Mouse (Mus musculus) lung, postnatal 0 days (tissue): ENCODE results near the gene Tecpr1. TPM values are rescaled to one million over a fixed set of nuclear protein-coding genes. Genes with fewer than 3 reads are reported as not detected.

Source experiments
- ATAC-seq: fragments of 200-750 bp; cut with Nextera tagmentation; 2 replicates; pipeline ENCODE4 v1.8.0; 2017; ENCODE audit warnings: moderate library complexity
- DNase-seq: peaks from one replicate; pipeline ENCODE4 v3.0.0-alpha.2; 2016; ENCODE audit warnings: low spot score
- H3K27ac ChIP-seq: fragments of 300-500 bp; sonication (generic); 2 replicates; pipeline ENCODE4 v1.5.1; 2014; ENCODE audit warnings: antibody characterized with exemption, mild to moderate bottlenecking, low read length, mixed read lengths
- H3K27me3 ChIP-seq: fragments of 300-500 bp; sonication (generic); replicated peaks from 2 replicates; pipeline ENCODE4 v1.6.1; 2014; ENCODE audit warnings: low read length, mixed read lengths; ENCODE audit not compliant: insufficient read depth
- H3K36me3 ChIP-seq: fragments of 300-500 bp; sonication (generic); 2 replicates; pipeline ENCODE4 v1.6.1; 2014; ENCODE audit warnings: low read length, mixed read lengths; ENCODE audit not compliant: insufficient read depth
- H3K4me1 ChIP-seq: fragments of 300-500 bp; sonication (generic); 2 replicates; pipeline ENCODE4 v1.6.1; 2014; ENCODE audit warnings: antibody characterized with exemption, low read depth, low read length, mixed read lengths; ENCODE audit not compliant: insufficient read depth
- H3K4me2 ChIP-seq: fragments of 300-500 bp; sonication (generic); replicated peaks from 2 replicates; pipeline ENCODE4 v1.6.1; 2014; ENCODE audit warnings: low read depth, mild to moderate bottlenecking, low read length, moderate library complexity, mixed read lengths
- H3K4me3 ChIP-seq: fragments of 300-500 bp; sonication (generic); 2 replicates; pipeline ENCODE4 v1.5.1; 2014; ENCODE audit warnings: low read depth, low read length
- H3K9ac ChIP-seq: fragments of 300-500 bp; sonication (generic); replicated peaks from 2 replicates; pipeline ENCODE4 v1.6.1; 2014; ENCODE audit warnings: low read depth, mild to moderate bottlenecking
- H3K9me3 ChIP-seq: fragments of 300-500 bp; sonication (generic); 2 replicates; pipeline ENCODE4 v1.6.1; 2016; ENCODE audit warnings: low read length, mixed read lengths
- CTCF ChIP-seq: IDR thresholded peaks from 2 replicates; pipeline ENCODE4 v1.5.1; 2016; ENCODE audit warnings: antibody characterized with exemption, mild to moderate bottlenecking
- EP300 ChIP-seq: IDR thresholded peaks from 2 replicates; pipeline ENCODE4 v1.6.1; 2016; ENCODE audit warnings: antibody characterized with exemption, mild to moderate bottlenecking, control low read depth
- WGBS: fragments of 180-500 bp; shearing (Covaris S2); extraction: QIAGEN DNeasy Blood & Tissue Kit; methylation state at CpG from one replicate; pipeline ENCODE4 v1.1.7; 2014; 5-methylcytosine and 5-hydroxymethylcytosine counted together
- polyA plus RNA-seq: library from polyadenylated mRNA; unstranded; fragments of >200 nt; fragmentation: Nextera tagmentation; extraction: Ambion mirVana; gene quantifications from 2 replicates; pipeline ENCODE4 v1.2.1, GENCODE M21; 2015

Tecpr1 gene
- polyA plus RNA-seq, 1 experiment from 2014 or later = 35.0 TPM

GRCm38 (mm10) chr5:144223899-144224816 is 743 bp upstream of the Tecpr1 start:
- Histone ChIP-seq H3K36me3 (no peaks in the 10 kb centered on the region), H3K27me3 (no peaks in the 10 kb centered on the region), H3K9me3 (no peaks in the 10 kb centered on the region), H3K9ac (peak overlapping the region; percentile 58), H3K4me3 (peak overlapping the region; percentile 70), H3K4me1 (peaks cover 16% of the 10 kb centered on the region; the same call in 1 of the 2 replicates), H3K27ac (peak overlapping the region; percentile 91), H3K4me2 (peak overlapping the region; percentile 75)
- DNase-seq (no peak), ATAC-seq (no peak; the same call in 1 of the 2 replicates)
- WGBS = 24% methylated on average over 18 of the region's 18 CpGs
- TF ChIP-seq CTCF (no peak), EP300 (no peak)

- Histone ChIP-seq H3K9ac (peak overlapping the region; percentile 58), H3K4me1 (peaks cover 16% of the 10 kb centered on the region), H3K27me3 (no peaks in the 10 kb centered on the region), H3K4me2 (peak overlapping the region; percentile 75), H3K27ac (peak overlapping the region; percentile 91), H3K9me3 (no peaks in the 10 kb centered on the region), H3K4me3 (peak overlapping the region; percentile 70), H3K36me3 (no peaks in the 10 kb centered on the region)
- DNase-seq (peak; percentile 78), ATAC-seq (peak; percentile 55)
- 2% methylated on average over 25 of the region's 25 CpGs for WGBS
- TF ChIP-seq CTCF (no peak), EP300 (peak; percentile 72)
These were observed 458 bp downstream of the Tecpr1 start for GRCm38 (mm10) chr5:144222811-144223502.

GRCm38 (mm10) chr5:144221305-144221704 is 2.1 kb downstream of the Tecpr1 start:
- no peaks in the 10 kb centered on the region for H3K27me3 ChIP-seq
- no peaks in the 10 kb centered on the region for H3K9me3 ChIP-seq
- peak overlapping the region; percentile 39 for H3K27ac ChIP-seq
- H3K36me3 ChIP-seq = 0 out of 2 replicates have a peak, but pooled peaks cover 1% of the 10 kb centered on the region
- WGBS = 42% methylated on average over 4 of the region's 4 CpGs
- ATAC-seq (peak; percentile 5; the same call in 1 of the 2 replicates), DNase-seq (peak; percentile 71)
- peaks cover 16% of the 10 kb centered on the region for H3K4me1 ChIP-seq
- H3K4me3 ChIP-seq = 0 out of 2 replicates have a peak overlapping the region, but pooled peaks have one; percentile 70
- TF ChIP-seq CTCF (no peak), EP300 (peak; percentile 47)
- H3K4me2 ChIP-seq = no peak overlapping the region
- no peak overlapping the region for H3K9ac ChIP-seq

- no peaks in the 10 kb centered on the region for H3K27me3 ChIP-seq
- TF ChIP-seq CTCF (no peak), EP300 (no peak)
- 0 out of 2 replicates have a peak, but pooled peaks cover 7% of the 10 kb centered on the region for H3K36me3 ChIP-seq
- ATAC-seq = no peak
- H3K27ac ChIP-seq = no peak overlapping the region
- H3K4me3 ChIP-seq = no peak overlapping the region
- peaks cover 16% of the 10 kb centered on the region for H3K4me1 ChIP-seq
- DNase-seq = no peak
- no peak overlapping the region for H3K9ac ChIP-seq
- H3K9me3 ChIP-seq = no peaks in the 10 kb centered on the region
- H3K4me2 ChIP-seq = no peak overlapping the region
- WGBS = 82% methylated on average over 5 of the region's 5 CpGs
These were observed 3.5 kb downstream of the Tecpr1 start for GRCm38 (mm10) chr5:144219936-144220335.

- ATAC-seq = no peak
- Histone ChIP-seq H3K9me3 (no peaks in the 10 kb centered on the region), H3K4me2 (no peak overlapping the region), H3K4me3 (no peak overlapping the region), H3K27me3 (no peaks in the 10 kb centered on the region), H3K9ac (no peak overlapping the region), H3K27ac (peak overlapping the region; percentile 59; the same call in 1 of the 2 replicates), H3K36me3 (0 out of 2 replicates have a peak, but pooled peaks cover 7% of the 10 kb centered on the region), H3K4me1 (peaks cover 16% of the 10 kb centered on the region)
- 49% methylated on average over 12 of the region's 12 CpGs for whole genome bisulfite sequencing
- TF ChIP-seq EP300 = no peak
- TF ChIP-seq CTCF = no peak
- peak; percentile 44 for DNase-seq
These were observed 4.1 kb downstream of the Tecpr1 start for GRCm38 (mm10) chr5:144219306-144219705.

GRCm38 (mm10) chr5:144218061-144218460 is 5.4 kb downstream of the Tecpr1 start:
- H3K4me3 ChIP-seq = no peak overlapping the region
- 89% methylated on average over 7 of the region's 7 CpGs for WGBS
- TF ChIP-seq CTCF (no peak), EP300 (no peak)
- no peak overlapping the region for H3K4me2 ChIP-seq
- no peak overlapping the region for H3K27ac ChIP-seq
- H3K9ac ChIP-seq = no peak overlapping the region
- H3K9me3 ChIP-seq = no peaks in the 10 kb centered on the region
- no peak for ATAC-seq
- H3K36me3 ChIP-seq = peaks cover 7% of the 10 kb centered on the region; the same call in 1 of the 2 replicates
- peaks cover 16% of the 10 kb centered on the region for H3K4me1 ChIP-seq
- DNase-seq = no peak
- H3K27me3 ChIP-seq = no peaks in the 10 kb centered on the region
